Mouse (Mus musculus): ENCODE results near the gene Sgk1.
"Not testable (repeated sequence)": the region's sequence is repeated elsewhere in the genome, so short reads cannot be mapped to it uniquely, and the experiment has no call there.

GRCm38 (mm10) chr10:21898851-21899250, 16.9 kb downstream of the Sgk1 start:
- TF ChIP-seq CTCF (IDR thresholded peaks at IDR 0.05; ENCODE audit: insufficient read depth, low read length); POLR2A (IDR thresholded peaks at IDR 0.05; ENCODE audit: borderline replicate concordance, extremely low read depth, low read depth, low read length): not testable (repeated sequence)

Measured in lung, adult 2 months (tissue).